Mouse (Mus musculus): Measurements from ENCODE around the gene Olfm2. TPM values are rescaled to one million over a fixed set of nuclear protein-coding genes. Genes with fewer than 3 reads are reported as not detected.

The Olfm2 gene
- polyA plus RNA-seq, 1 experiment, result 0.53 TPM

GRCm38 (mm10) chr9:20672047-20672446 lies 74.1 kb downstream of the Olfm2 start:
- Histone ChIP-seq H3K27me3 (ENCODE audit: control insufficient read depth, insufficient read depth, low read length) (0 out of 2 replicates have a peak, but pooled peaks cover 3% of the 10 kb centered on the region), H3K4me3 (ENCODE audit: extremely low read depth, insufficient read depth, insufficient read length) (no peak overlapping the region), H3K4me1 (ENCODE audit: control insufficient read depth, insufficient read depth, insufficient read length) (no peaks in the 10 kb centered on the region), H3K36me3 (ENCODE audit: control insufficient read depth, insufficient read depth, low read length) (no peaks in the 10 kb centered on the region), H3K27ac (ENCODE audit: insufficient read depth, low read length) (no peak overlapping the region)
- DNase-seq (ENCODE audit: low read depth in 1 of 2, low spot score in 2 of 2), result no peak
- no peak for TF ChIP-seq POLR2A (IDR thresholded peaks at IDR 0.05; ENCODE audit: low read depth, low read length)
- TF ChIP-seq CTCF (IDR thresholded peaks at IDR 0.05; ENCODE audit: extremely low read depth, insufficient read depth, insufficient read length, insufficient replicate concordance), result no peak
- 48% methylated on average over 16 of the region's 16 CpGs for WGBS

GRCm38 (mm10) chr9:20668065-20668464 lies 78.1 kb downstream of the Olfm2 start:
- Histone ChIP-seq H3K27me3 (ENCODE audit: control insufficient read depth, insufficient read depth, low read length) (0 out of 2 replicates have a peak, but pooled peaks cover 3% of the 10 kb centered on the region), H3K4me3 (ENCODE audit: extremely low read depth, insufficient read depth, insufficient read length) (no peak overlapping the region), H3K36me3 (ENCODE audit: control insufficient read depth, insufficient read depth, low read length) (peaks cover 7% of the 10 kb centered on the region), H3K4me1 (ENCODE audit: control insufficient read depth, insufficient read depth, insufficient read length) (no peaks in the 10 kb centered on the region), H3K27ac (ENCODE audit: insufficient read depth, low read length) (no peak overlapping the region)
- no peak for TF ChIP-seq POLR2A (IDR thresholded peaks at IDR 0.05; ENCODE audit: low read depth, low read length)
- TF ChIP-seq CTCF (IDR thresholded peaks at IDR 0.05; ENCODE audit: extremely low read depth, insufficient read depth, insufficient read length, insufficient replicate concordance), result no peak
- WGBS, result 92% methylated on average over 22 of the region's 22 CpGs
- DNase-seq (ENCODE audit: low read depth in 1 of 2, low spot score in 2 of 2), result no peak

GRCm38 (mm10) chr9:20666510-20667034 lies 79.6 kb downstream of the Olfm2 start:
- no peak for DNase-seq (ENCODE audit: low read depth in 1 of 2, low spot score in 2 of 2)
- no peak overlapping the region for H3K4me3 ChIP-seq (ENCODE audit: extremely low read depth, insufficient read depth, insufficient read length)
- H3K27ac ChIP-seq (ENCODE audit: insufficient read depth, low read length), result no peak overlapping the region
- no peaks in the 10 kb centered on the region for H3K27me3 ChIP-seq (ENCODE audit: control insufficient read depth, insufficient read depth, low read length)
- WGBS, result 18% methylated on average over 7 of the region's 7 CpGs
- H3K36me3 ChIP-seq (ENCODE audit: control insufficient read depth, insufficient read depth, low read length), result peaks cover 19% of the 10 kb centered on the region
- H3K4me1 ChIP-seq (ENCODE audit: control insufficient read depth, insufficient read depth, insufficient read length), result no peaks in the 10 kb centered on the region
- no peak for TF ChIP-seq CTCF (IDR thresholded peaks at IDR 0.05; ENCODE audit: extremely low read depth, insufficient read depth, insufficient read length, insufficient replicate concordance)
- no peak for TF ChIP-seq POLR2A (IDR thresholded peaks at IDR 0.05; ENCODE audit: low read depth, low read length)

- no peak for DNase-seq (ENCODE audit: low read depth in 1 of 2, low spot score in 2 of 2)
- H3K27ac ChIP-seq (ENCODE audit: insufficient read depth, low read length), result no peak overlapping the region
- TF ChIP-seq POLR2A (IDR thresholded peaks at IDR 0.05; ENCODE audit: low read depth, low read length), result no peak
- TF ChIP-seq CTCF (IDR thresholded peaks at IDR 0.05; ENCODE audit: extremely low read depth, insufficient read depth, insufficient read length, insufficient replicate concordance), result no peak
- WGBS, result 68% methylated on average over 8 of the region's 8 CpGs
- peaks cover 21% of the 10 kb centered on the region for H3K36me3 ChIP-seq (ENCODE audit: control insufficient read depth, insufficient read depth, low read length)
- no peak overlapping the region for H3K4me3 ChIP-seq (ENCODE audit: extremely low read depth, insufficient read depth, insufficient read length)
- no peaks in the 10 kb centered on the region for H3K4me1 ChIP-seq (ENCODE audit: control insufficient read depth, insufficient read depth, insufficient read length)
- H3K27me3 ChIP-seq (ENCODE audit: control insufficient read depth, insufficient read depth, low read length), result no peaks in the 10 kb centered on the region
Measured at GRCm38 (mm10) chr9:20665925-20666324, 80.2 kb downstream of the Olfm2 start.

GRCm38 (mm10) chr9:20664982-20665637 lies 81.0 kb downstream of the Olfm2 start:
- TF ChIP-seq POLR2A (IDR thresholded peaks at IDR 0.05; ENCODE audit: low read depth, low read length), result no peak
- TF ChIP-seq CTCF (IDR thresholded peaks at IDR 0.05; ENCODE audit: extremely low read depth, insufficient read depth, insufficient read length, insufficient replicate concordance), result no peak
- no peak overlapping the region for H3K27ac ChIP-seq (ENCODE audit: insufficient read depth, low read length)
- WGBS, result 91% methylated on average over 5 of the region's 5 CpGs
- DNase-seq (ENCODE audit: low read depth in 1 of 2, low spot score in 2 of 2), result no peak
- H3K27me3 ChIP-seq (ENCODE audit: control insufficient read depth, insufficient read depth, low read length), result no peaks in the 10 kb centered on the region
- H3K4me3 ChIP-seq (ENCODE audit: extremely low read depth, insufficient read depth, insufficient read length), result no peak overlapping the region
- no peaks in the 10 kb centered on the region for H3K4me1 ChIP-seq (ENCODE audit: control insufficient read depth, insufficient read depth, insufficient read length)
- H3K36me3 ChIP-seq (ENCODE audit: control insufficient read depth, insufficient read depth, low read length), result peaks cover 21% of the 10 kb centered on the region

GRCm38 (mm10) chr9:20664366-20664765 lies 81.8 kb downstream of the Olfm2 start:
- no peak for DNase-seq (ENCODE audit: low read depth in 1 of 2, low spot score in 2 of 2)
- Histone ChIP-seq H3K4me3 (ENCODE audit: extremely low read depth, insufficient read depth, insufficient read length) (no peak overlapping the region), H3K4me1 (ENCODE audit: control insufficient read depth, insufficient read depth, insufficient read length) (no peaks in the 10 kb centered on the region), H3K27me3 (ENCODE audit: control insufficient read depth, insufficient read depth, low read length) (no peaks in the 10 kb centered on the region), H3K27ac (ENCODE audit: insufficient read depth, low read length) (no peak overlapping the region), H3K36me3 (ENCODE audit: control insufficient read depth, insufficient read depth, low read length) (peaks cover 22% of the 10 kb centered on the region)
- 92% methylated on average over 2 of the region's 2 CpGs for WGBS
- TF ChIP-seq POLR2A (IDR thresholded peaks at IDR 0.05; ENCODE audit: low read depth, low read length), result no peak

- Histone ChIP-seq H3K36me3 (ENCODE audit: control insufficient read depth, insufficient read depth, low read length) (peaks cover 25% of the 10 kb centered on the region), H3K27ac (ENCODE audit: insufficient read depth, low read length) (no peak overlapping the region), H3K4me1 (ENCODE audit: control insufficient read depth, insufficient read depth, insufficient read length) (no peaks in the 10 kb centered on the region), H3K27me3 (ENCODE audit: control insufficient read depth, insufficient read depth, low read length) (no peaks in the 10 kb centered on the region), H3K4me3 (ENCODE audit: extremely low read depth, insufficient read depth, insufficient read length) (no peak overlapping the region)
- TF ChIP-seq POLR2A (IDR thresholded peaks at IDR 0.05; ENCODE audit: low read depth, low read length) (no peak), CTCF (IDR thresholded peaks at IDR 0.05; ENCODE audit: extremely low read depth, insufficient read depth, insufficient read length, insufficient replicate concordance) (no peak)
- 97% methylated on average over 2 of the region's 2 CpGs for WGBS
- no peak for DNase-seq (ENCODE audit: low read depth in 1 of 2, low spot score in 2 of 2)
Measured at GRCm38 (mm10) chr9:20663956-20664355, 82.2 kb downstream of the Olfm2 start.

Data from spleen, adult 2 months (tissue).